Mouse (Mus musculus) testis, adult 10 weeks (tissue): ENCODE measurements around the gene Olfr45. TPM values are rescaled to one million over a fixed set of nuclear protein-coding genes. Genes with fewer than 3 reads are reported as not detected.

Experiments used
- polyA plus RNA-seq: library from polyadenylated mRNA; stranded (reverse); fragments of 350-450 nt; fragmentation: Illumina TruSeq; extraction: RNeasy Lipid Tissue Mini Kit (QIAGEN cat#74804); gene quantifications from one replicate; pipeline ENCODE4 v1.2.3, GENCODE M21; 2014; ENCODE audit warnings: low read depth, low replicate concordance

The Olfr45 gene
- not detected for polyA plus RNA-seq

DNA sequence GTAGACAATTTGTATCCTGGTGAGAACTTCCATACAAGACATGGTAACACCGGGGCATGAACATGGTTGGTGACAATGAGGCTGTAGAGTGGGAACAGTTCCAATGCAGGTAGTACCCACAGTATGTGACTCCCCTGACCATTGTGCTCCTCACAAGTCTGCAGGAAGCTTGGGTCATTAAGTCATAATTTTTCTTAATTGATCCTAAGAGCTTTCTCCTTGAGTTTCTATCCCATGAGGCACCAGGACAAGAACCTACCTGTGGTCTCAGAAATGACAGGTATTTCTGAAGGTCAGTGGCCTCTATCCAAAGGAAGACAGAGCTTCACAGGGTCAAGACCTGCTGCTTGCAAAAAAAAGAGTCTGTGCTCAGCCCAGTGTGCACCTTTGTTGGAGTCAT is at the start of gene Olfr45:
Gene Olfr45, plus strand, starts transcription at position 301 of the 400 bp plus-strand sequence.

DNA sequence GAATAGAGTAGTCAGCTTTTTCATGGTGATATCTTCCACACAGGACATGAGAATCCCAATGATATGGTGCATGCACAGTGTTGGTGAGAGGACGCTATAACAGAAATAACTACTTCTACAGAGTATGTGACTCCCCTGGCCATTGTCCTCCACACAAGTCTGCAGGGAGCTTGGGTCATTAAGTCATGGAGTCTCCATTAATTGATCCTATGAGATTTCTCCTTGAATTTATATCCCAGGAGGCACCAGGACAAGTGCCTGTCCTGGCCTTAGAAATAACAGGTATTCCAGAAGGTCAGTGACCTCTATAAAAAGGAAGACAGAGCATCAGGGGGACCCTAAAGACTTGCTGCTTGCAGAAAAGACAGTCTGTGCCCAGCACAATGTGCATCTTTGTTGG is 35.6 kb upstream of the Olfr45 start, which contains the start of gene Olfr53:
Gene Olfr53, plus strand, starts transcription at position 301 of the 400 bp plus-strand sequence.

DNA sequence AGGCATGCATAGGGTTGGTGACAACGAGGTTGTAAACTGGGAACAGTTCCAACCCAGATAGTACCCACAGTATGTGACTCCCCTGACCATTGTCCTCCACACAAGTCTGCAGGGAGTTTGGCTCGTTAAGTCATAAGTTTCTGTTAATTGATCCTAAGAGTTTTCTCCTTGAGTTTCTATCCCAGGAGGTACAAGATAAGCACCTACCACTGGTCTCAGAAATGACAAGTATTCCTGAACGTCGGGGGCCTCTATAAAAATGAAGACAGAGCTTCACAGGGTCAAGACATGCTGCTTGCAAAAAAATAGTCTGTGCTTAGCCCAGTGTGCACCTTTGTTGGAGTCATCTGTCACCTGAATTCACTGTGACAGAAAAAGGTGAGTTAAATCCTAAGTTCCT is 22.1 kb upstream of the Olfr45 start, which contains the start of gene Olfr539:
Gene Olfr539, plus strand, starts transcription at position 301 of the 400 bp plus-strand sequence.

DNA sequence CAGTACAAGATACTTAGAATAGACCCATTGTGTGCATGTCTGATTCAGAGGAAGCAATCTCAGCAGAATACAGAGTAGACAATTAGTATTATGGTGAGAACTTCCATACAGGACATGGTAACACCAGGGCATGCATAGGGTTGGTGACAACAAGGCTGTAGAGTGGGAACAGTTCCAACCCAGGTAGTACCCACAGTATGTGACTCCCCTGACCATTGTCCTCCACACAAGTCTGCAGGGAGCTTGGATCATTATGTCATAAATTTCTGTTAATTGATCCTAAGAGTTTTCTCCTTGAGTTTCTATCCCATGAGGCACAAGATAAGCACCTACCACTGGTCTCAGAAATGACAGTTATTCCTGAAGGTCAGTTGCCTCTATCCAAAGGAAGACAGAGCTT is 15.2 kb downstream of the Olfr45 start, which contains the start of gene Olfr541:
Gene Olfr541, plus strand, starts transcription at position 301 of the 400 bp plus-strand sequence.

Other genes starting within 250 kb of the Olfr45 start
- gene Olfr533, start 218.6 kb upstream of the Olfr45 start, polyA plus RNA-seq: not detected
- gene Olfr535, start 197.7 kb upstream of the Olfr45 start, polyA plus RNA-seq: not detected
- gene Olfr536, start 174.6 kb upstream of the Olfr45 start, polyA plus RNA-seq: not detected
- not detected for gene Olfr538, start 114.1 kb upstream of the Olfr45 start, polyA plus RNA-seq
- 0.69 TPM for gene Olfr46, start 80.7 kb upstream of the Olfr45 start, polyA plus RNA-seq
- not detected for gene Olfr61, start 53.0 kb upstream of the Olfr45 start, polyA plus RNA-seq
- not detected for gene Olfr53, start 35.5 kb upstream of the Olfr45 start, polyA plus RNA-seq
- 0.08 TPM for gene Olfr539, start 22.0 kb upstream of the Olfr45 start, polyA plus RNA-seq
- gene Olfr541, start 15.3 kb downstream of the Olfr45 start, polyA plus RNA-seq: not detected
- 1.8 TPM for gene Cyp2e1, start 81.8 kb downstream of the Olfr45 start, polyA plus RNA-seq
- 395 TPM for gene Syce1, start 105.9 kb downstream of the Olfr45 start, polyA plus RNA-seq
- gene Zfp941, start 140.2 kb downstream of the Olfr45 start, polyA plus RNA-seq: 5.9 TPM
- not detected for gene Urah, start 153.1 kb downstream of the Olfr45 start, polyA plus RNA-seq
- gene Scgb1c1, start 163.6 kb downstream of the Olfr45 start, polyA plus RNA-seq: not detected
- gene Odf3, start 165.9 kb downstream of the Olfr45 start, polyA plus RNA-seq: 8.1 TPM
- gene Gm45785, start 174.4 kb downstream of the Olfr45 start, polyA plus RNA-seq: not detected
- 2.5 TPM for gene Ric8a, start 175.0 kb downstream of the Olfr45 start, polyA plus RNA-seq
- gene Bet1l, start 175.6 kb downstream of the Olfr45 start, polyA plus RNA-seq: 4.3 TPM
- 142 TPM for gene Psmd13, start 200.0 kb downstream of the Olfr45 start, polyA plus RNA-seq
- 9.5 TPM for gene Sirt3, start 200.4 kb downstream of the Olfr45 start, polyA plus RNA-seq
- not detected for gene Cox8b, start 218.5 kb downstream of the Olfr45 start, polyA plus RNA-seq
- not detected for gene Nlrp6, start 239.0 kb downstream of the Olfr45 start, polyA plus RNA-seq